Mouse (Mus musculus) urinary bladder, postnatal 14 days (tissue): ENCODE measurements around the gene Slc7a14.

ENCODE experiments used
- DNase-seq: peaks from one replicate; pipeline ENCODE4 v3.0.0; 2021; ENCODE audit warnings: low spot score

Gene Slc7a14

GRCm38 (mm10) chr3:31260964-31261346, 49.2 kb downstream of the Slc7a14 start:
- no peak for DNase-seq

DNA sequence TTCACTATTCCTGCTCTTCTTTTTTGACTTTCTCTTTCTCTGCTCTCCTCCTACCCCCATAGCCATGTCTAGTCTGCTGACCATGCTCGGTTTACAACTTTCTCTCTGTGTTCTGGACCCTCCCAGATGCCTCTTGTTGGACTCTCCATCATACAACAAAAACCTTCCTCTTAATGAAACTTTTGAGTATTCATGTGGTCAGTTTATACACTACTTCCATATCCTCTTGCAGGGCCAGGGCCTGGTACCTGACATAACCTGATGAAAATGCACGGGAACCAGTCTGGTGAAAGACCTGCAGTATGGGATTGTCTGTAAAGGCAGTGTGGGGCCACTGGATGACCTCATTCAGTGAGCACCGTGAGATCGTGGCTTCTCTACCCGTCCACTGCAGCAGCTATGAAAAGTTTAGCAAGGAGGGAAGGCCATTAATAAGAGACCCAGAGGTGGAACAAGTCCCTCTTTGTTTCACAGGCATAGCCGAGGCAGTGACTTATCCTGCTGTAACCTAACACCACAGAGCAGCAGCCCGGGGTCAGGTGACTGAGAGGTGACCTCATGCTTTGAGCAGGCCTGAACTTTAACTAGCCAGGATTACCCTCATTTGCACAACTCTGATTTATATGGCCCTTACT, 49.7 kb downstream of the Slc7a14 start:
- peak; percentile 15 for DNase-seq

DNA sequence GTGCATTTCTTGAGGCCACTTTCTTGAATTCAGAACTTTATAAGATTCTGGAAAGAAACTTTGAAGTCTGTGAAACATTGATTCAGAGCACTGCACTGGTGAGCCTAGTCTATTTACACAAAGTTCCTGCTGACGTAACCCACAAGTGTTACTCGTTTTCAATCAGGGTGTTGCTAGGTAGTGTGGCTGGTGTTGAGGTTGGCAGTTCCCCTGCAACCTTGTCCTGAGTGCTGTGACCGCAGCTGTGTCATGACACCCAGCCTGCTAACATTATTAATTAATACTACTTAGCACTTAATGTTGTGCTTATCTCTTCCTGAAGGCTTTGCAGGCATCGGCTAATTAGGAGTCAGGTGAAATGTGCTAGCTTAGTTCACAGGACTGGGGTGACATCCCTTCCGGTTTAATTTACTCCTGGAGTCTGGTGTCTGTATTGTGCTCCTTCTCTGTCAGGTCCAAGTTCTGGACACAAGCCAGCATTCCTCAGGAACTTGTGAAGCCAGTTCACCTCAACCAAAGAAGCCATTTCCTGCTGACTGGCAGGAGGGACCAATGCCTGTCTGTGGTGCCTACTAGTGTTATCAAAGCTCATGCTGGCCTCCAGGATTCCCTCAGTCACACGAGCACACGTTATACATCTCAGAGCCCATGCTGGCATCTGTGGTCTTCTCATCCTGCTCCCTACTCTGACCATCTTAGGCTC, 50.5 kb downstream of the Slc7a14 start:
- DNase-seq, result peak; percentile 61

DNA sequence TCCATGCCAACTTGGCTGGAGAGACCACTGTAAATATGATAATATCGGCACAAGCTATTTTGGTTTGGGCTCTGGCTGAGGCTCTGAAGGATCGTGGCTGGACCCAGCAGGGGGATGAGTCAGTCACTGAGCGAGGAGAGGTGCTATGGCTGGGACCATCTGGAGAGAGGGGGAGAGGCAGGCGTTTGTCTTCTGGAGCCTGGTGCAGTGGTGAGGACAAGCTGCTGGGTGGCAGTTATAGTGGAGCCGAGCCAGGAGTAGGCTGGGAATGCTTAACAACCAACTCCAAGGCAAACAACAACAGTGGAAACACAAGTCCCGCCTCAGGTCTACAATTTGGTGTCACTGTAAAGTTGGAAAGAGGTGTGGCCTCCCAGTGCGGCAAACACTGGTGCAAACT, 55.8 kb downstream of the Slc7a14 start:
- no peak for DNase-seq

DNA sequence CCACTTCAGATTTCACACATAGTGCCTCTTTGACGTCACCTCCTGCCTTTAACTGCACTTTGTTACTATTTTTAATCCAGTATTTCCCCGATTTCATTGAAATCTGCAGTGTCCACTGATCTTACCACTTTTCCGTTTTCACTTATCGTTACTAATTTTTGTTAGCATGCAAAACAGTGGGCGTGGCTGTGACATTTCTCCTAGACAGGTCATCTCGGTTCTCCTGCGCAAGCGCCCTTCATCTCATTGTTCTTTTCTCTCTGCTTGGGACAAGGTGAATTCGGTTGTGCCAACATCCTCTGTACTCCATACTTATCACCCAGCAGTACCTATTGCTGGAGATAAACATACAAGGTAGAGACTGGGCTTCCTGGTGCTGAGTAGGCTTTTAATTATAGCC, 56.3 kb downstream of the Slc7a14 start:
- no peak for DNase-seq

GRCm38 (mm10) chr3:31252566-31252965, 57.6 kb downstream of the Slc7a14 start:
- no peak for DNase-seq

DNA sequence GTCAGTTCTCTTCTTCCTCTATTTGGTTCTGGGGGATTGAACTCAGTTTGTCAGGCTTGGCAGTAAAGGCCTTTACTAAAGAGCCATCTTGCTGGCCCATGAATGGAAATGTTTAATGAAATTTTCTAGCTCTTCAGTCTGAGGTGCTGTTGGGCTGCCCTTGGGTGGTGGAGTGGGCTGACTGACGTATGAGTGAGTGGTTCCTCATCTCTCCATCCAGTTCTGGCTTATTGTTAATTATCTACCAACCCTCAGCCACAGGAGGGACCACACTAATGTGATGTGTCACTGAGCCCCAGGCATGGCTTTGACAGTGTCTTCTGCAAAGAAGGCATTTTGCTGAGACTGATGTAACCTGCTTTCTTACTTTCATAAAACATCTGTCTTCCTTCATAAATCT, 66.7 kb downstream of the Slc7a14 start:
- DNase-seq, result no peak

DNA sequence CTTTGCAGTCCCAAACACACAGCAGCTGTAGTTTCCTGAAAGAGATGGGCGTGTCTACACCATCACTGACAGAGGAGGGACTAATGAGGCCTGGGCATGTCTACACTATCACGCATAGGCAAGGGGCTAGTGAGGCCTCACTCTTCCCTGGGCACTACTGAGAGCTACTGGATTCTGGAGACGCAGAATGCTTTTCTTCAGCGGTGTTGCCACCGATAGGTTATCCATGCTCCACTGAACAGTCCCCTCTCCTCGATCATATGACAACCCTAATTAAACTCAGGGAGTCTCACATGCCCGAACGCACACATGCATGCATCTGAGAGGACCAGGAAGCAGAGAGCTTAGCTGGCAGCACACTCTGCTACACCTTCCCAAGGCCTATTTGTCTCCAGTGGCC, 69.3 kb downstream of the Slc7a14 start:
- no peak for DNase-seq

GRCm38 (mm10) chr3:31239645-31240044, 70.5 kb downstream of the Slc7a14 start:
- no peak for DNase-seq

DNA sequence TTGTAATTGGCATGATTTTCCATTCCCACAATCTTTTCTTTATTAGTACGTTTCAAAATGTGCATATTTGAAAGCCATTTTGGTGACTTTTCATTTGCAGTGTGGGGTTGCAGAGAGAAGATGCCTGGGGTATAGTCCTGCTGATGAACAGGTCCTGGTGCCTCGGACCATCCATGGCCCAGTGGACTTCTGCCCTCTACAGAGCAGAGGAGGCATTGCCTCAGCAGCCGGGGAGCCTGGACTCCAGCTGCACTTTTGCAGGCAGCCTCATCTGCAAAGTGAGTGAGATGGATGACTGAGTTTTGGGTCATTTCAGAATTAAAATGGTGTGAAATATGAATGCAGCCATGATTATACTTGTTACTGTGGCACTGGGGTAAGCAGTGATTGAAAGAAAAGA, 72.2 kb downstream of the Slc7a14 start:
- DNase-seq, result no peak

DNA sequence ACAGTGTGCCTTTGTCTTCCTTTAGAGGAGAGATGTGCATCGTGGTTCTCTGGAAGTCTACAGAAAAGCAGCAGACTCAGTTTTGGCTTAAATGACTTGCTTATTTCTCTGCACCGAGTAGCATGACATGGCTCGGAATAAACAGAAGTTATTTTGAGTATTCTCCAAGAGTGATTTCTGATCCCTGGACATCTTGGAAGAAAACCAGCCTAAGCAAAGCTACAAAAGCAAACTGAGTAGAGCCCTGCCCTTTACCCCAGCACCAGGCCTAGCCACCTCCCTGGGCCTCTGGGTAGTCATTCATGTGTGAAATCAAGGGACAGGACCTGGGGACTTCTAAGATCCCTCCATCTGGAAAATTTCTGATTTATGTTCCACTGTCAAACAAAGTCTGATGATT, 74.0 kb downstream of the Slc7a14 start:
- no peak for DNase-seq

DNA sequence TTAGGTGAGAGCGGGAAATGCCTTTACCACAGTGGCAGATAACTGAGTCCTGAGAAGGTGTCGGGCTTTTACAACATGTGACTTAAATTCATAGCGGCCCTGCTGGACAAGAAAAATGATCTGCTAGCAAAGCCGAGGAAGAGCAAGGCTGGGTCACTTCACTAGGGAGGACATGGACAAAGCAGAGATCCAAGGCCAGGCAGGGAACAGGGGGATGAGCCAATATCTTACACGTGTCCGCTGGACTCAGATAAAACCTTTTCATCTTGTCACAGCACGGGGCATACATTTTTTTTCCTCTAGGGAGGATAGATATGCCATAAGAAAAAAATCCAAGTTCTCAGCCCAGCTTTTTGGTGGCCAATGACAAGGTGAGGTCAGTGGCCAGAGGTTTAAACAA, 75.8 kb downstream of the Slc7a14 start:
- no peak for DNase-seq

- DNase-seq, result no peak
These were observed 76.3 kb downstream of the Slc7a14 start for GRCm38 (mm10) chr3:31233746-31234312.

GRCm38 (mm10) chr3:31229281-31229680, 80.9 kb downstream of the Slc7a14 start:
- DNase-seq, result no peak

DNA sequence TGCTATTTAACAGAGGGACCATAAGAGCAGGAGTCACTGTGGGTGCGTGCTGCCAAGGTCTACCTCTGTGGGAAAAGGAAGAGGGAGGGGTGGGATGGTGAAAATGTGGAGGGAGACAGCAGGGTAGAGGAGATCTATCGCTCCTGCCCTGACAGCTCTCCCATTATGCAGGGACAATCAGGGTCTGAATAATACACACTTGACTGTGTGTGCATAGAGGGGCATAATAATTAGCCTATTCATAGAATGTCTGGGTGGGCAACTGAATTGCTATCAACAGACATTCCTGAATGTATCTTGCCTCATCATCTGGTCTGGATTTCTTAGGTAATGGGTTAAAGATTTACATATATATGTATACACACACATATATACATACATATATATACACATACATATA, 81.7 kb downstream of the Slc7a14 start:
- DNase-seq, result no peak

DNA sequence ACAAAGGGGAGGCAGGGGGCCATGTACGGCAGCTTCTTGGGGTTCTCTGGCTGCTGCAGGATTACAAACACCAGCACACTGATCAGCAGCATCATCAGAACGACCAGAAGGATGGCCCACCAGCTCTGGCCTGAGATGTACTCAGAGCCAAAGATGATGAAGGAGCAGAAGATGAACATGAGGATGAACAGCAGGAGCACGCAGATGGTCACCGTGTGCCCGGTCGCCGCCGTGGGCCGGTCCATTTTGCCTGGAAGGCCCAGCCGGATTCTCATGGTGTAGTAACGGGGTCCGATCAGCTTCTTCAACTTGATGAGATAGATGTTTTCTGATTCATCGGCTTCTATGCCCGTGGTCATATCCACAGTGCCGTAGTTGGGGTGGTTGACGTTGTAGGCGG, 86.6 kb downstream of the Slc7a14 start:
- DNase-seq, result no peak

DNA sequence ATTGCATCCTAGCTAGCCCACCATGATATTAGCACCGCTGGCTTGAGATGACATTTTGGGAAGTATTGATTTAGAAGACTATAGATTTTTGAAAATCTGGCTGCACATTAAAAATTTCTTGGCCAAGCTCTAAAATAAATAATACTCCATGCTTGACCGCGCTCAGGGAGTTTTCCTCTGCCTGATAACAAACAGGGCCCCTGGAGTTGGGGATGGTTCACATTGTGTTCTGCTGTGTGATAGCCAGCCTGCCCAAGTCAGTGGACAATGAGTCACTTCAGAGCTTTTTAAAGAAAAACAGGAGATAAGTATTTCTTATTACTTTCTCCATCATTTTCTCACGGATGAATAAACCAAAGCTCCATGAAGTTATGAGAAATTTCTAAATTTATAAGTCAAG, 90.1 kb downstream of the Slc7a14 start:
- no peak for DNase-seq

DNA sequence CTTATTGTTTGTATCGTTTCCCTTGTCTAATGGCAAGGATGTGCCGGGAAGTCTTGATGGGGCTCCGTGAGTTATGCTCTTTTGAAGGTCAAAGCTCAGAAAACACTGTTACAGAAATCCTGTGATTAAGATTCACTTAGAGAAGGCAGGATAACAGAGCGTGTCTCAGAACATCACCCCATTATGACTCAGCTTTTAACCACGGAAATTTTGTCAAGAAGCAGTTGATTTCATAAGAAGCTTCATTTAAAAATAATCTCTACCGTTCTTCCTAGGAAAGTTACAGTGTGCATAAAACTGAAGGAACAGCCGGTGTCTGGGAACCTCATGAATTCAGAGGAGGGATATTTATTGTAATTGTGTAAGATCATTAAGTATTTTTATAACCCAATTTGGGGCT, 90.7 kb downstream of the Slc7a14 start:
- DNase-seq, result no peak

DNA sequence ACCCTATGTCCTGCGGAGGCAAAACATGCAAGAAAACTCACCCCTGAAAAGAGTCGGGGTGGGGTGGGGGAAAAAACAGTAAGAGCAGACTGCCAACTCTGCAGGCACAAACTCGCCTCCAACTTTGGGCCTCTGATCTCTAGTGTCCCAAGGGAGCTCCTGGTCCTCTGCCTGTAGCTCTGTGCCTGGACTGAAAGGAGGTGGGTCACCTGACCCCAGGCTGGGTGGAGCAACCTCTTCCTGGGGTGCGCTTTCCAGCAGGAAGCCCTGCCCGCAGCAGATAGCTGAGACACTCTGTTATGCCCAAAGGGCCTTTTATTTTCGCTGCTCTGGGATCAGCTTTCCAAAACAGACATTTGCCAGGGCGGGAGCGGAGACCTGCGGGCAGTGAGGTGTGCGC, 92.7 kb downstream of the Slc7a14 start:
- DNase-seq, result no peak

DNA sequence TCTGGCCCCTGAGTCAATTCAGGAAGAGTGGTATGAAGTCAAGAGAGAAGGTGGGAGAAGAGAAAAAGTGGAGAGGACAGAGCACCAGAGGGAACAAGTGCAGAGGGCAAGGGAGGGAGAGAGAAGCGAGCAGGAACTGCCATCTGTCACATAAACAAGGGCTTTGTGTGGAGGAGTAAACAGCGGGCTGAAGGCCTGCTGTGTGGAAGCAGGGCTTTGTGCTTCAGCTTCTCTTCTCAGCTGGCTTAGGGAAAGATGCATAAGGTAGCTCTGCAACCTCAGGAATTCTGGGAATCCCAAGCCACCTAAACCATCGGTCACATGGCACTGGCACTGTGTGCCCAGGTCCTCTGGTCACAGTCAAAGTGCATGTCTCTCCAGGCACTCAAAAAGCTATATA, 96.4 kb downstream of the Slc7a14 start:
- DNase-seq, result no peak

DNA sequence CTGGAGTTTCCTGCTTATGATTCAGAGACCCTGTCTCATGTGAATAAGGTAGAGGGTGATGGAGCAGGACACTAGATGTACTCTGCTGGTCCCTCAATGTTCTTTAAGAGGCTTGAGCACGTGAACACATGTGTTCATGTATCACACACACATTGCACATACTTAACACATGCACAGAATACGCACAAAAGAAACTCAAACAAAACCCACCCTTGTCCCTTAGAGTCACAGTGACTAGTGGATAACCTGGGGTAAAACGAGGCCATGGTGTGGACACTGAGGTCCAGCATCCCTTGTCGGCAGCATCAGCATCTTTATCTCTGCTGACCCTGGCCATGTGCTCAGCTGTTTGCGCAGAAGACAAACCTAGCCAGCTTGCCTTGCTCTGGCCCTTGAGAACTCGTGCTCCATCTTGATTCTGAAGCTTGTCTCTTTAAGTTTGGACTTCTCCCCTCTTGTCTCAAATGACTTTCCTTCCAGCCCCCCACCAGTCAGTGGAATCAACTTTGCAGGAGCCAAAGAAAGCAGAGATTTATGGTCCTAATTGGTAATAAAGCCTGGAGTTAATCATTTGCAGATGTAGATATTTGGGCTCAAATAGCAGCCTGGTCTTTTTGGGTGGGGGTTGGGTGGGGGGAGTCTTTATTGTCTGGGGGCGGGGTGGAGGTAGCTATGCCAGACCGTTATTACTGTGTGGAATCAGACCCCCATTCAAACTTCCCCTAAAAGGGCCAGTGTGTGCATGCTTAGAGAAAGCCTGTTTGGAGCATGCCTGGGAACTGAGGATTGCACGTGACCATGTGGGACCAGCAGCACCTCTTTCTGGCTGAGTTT, 97.8 kb downstream of the Slc7a14 start:
- no peak for DNase-seq

DNA sequence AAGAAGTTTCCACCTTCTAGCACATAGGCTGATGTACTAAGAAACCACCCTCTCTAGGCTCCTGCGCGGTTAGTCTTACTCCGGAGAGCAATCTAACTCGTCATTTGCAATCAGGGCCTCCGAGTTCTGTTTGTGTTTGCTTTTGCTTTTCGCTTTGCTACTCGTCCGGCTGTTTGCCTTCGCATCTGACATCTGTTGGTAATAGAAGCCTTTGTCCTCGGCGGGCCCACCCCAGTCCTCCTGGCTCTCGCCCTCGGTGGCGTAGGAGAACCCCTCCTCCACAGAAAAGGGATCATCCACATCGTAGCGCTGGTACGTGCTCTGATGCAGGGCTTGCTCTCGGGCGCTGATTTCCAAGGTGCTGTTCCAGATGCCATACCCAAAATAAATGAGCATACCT, 101.2 kb downstream of the Slc7a14 start:
- DNase-seq, result no peak

DNA sequence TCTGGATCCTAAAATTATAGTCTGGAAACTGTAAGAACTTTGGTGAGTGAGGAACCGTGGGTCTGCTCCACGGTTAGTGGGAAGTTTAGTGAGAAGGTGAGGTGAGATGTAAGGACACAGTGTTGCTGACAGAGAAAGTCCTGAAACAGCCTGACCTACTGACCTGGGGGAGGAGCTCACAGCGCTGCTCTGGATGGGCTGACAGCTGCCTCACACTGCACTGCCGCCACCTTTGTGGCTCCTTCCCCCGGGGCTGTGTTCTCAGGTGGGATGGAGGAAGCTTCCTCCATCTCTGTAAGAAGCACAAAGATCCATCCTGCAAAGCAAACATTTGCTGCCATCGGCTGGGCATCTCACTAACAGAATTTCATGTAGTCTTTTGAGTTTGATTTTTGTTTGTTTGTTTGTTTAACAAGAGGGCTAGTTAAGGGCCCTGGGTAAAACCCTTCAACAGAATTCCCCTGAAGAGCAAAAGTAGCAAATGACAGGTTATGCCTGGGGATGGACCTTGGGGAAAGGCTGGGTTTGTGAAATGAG, 101.7 kb downstream of the Slc7a14 start:
- no peak for DNase-seq
